Mouse (Mus musculus) inflammation-experienced regulatory T-cells (primary cell): ENCODE measurements around the gene Slc25a18. TPM values are rescaled to one million over a fixed set of nuclear protein-coding genes. Genes with fewer than 3 reads are reported as not detected.

Source experiments
- polyA plus RNA-seq, 2 experiments: library from polyadenylated mRNA; unstranded; fragments of 100-300 nt; shearing (Covaris generic); gene quantifications; one replicate each; pipeline ENCODE4 v1.2.1; 2017

The Slc25a18 gene
- under 1 TPM in 1 of 2 experiments, not detected in 1; 0.08 TPM for polyA plus RNA-seq

GRCm38 (mm10) chr6:120773149-120773628, at the start of gene Slc25a18:
TSS of gene Slc25a18 (plus strand) at chr6:120773578.

GRCm38 (mm10) chr6:120822307-120822928, 49.0 kb downstream of the Slc25a18 start, which contains the start of gene Atp6v1e1:
TSS of gene Atp6v1e1 (minus strand) at chr6:120822793.

GRCm38 (mm10) chr6:120835474-120836374, 62.3 kb downstream of the Slc25a18 start, which contains the start of gene Bcl2l13:
TSS of gene Bcl2l13 (plus strand) at chr6:120836212.

Other genes starting within 250 kb of the Slc25a18 start
- gene Hdhd5, start 242.3 kb upstream of the Slc25a18 start, polyA plus RNA-seq, result 100 to 1,000 TPM; 110 to 129 TPM
- gene Cecr2, start 107.2 kb upstream of the Slc25a18 start, polyA plus RNA-seq, result 1 to 10 TPM; 1.1 to 4.3 TPM
- gene Atp6v1e1, start 49.2 kb downstream of the Slc25a18 start, polyA plus RNA-seq, result 100 to 1,000 TPM; 129 to 133 TPM
- 10 to 100 TPM; 25.3 to 26.8 TPM for gene Bcl2l13, start 62.6 kb downstream of the Slc25a18 start, polyA plus RNA-seq
- 10 to 100 TPM; 41.5 to 50.6 TPM for gene Bid, start 143.3 kb downstream of the Slc25a18 start, polyA plus RNA-seq